Mouse (Mus musculus): ENCODE measurements around the gene Tmem198. TPM values are rescaled to one million over a fixed set of nuclear protein-coding genes. Genes with fewer than 3 reads are reported as not detected.

The Tmem198 gene
- total RNA-seq, 2 experiments from 2014 or later = 0.68 to 0.87 TPM

DNA sequence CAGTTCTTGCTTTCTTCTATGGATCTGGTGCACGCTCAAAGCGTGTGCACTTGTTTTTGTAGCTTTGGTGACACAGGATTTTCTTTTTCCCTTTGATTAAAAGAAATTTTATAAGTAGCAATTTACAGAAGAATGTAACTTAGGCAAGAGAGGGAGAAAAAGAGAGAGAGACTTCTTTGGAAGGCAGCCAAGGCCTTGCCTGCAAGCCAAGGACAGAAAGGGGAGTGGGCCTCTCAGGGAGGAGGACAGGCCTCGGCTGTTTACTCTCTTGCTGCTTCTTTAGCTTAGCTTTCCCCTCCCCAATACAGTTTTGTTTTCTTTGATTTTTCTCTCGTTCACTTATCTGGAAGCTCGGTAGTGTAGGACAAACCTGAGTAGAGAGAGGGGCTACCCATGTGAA, 40.2 kb downstream of the Tmem198 start:
- DNase-seq = no peak

- peak; percentile 91 for DNase-seq
These were observed 42.1 kb downstream of the Tmem198 start, which contains the start of gene Stk11ip for GRCm38 (mm10) chr1:75521321-75522031. TSS of gene Stk11ip (plus strand) at chr1:75521529.

DNA sequence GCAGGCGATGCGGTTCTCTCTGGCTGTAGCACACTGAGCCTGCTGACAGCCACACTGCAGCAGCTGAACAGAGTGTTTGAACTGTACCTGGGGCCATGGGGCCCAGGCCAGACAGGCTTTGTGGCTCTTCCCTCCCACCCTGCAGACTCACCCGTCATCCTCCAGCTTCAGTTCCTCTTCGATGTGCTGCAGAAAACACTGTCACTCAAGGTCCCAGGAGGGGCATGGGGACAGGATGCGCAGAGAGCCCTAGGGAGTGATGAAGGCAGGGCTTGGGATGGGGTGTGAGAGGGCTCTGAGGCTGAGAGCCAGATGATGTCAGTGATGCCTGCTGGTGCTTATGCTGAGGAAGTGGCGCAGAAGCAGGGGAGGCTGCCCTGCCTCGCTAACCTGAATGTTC, 45.3 kb downstream of the Tmem198 start:
- DNase-seq = no peak

DNA sequence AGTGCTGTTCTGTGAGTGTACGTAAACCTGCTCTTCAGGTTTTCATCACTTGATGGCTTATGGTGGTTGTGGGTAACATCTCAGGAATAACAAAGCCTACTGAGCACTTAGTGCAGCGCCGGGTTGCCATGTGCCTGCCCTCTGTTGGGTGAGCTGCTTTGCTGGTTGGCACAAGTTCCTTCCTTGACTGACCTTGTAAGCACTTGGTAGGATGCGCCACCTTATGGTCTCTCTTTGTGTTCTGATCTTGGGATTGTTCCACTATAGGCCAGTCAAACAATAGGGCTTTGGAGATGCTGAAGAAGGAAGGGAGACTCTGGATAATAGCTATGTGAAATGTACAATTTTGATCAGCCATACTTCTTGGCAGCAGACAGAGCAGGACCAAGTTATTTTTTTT, 51.2 kb downstream of the Tmem198 start:
- DNase-seq = no peak

- no peak for DNase-seq
These were observed 53.2 kb downstream of the Tmem198 start for GRCm38 (mm10) chr1:75532280-75533172.

- DNase-seq = no peak
These were observed 54.3 kb downstream of the Tmem198 start for GRCm38 (mm10) chr1:75533325-75534252.

Other genes with a start within 250 kb of the Tmem198 start
- gene A630095N17Rik, start 247.4 kb upstream of the Tmem198 start, total RNA-seq (2021) = not detected
- 10 to 100 TPM; 32.4 to 38.8 TPM for gene Dnajb2, start 243.1 kb upstream of the Tmem198 start, total RNA-seq (2021)
- gene Ptprn, start 215.0 kb upstream of the Tmem198 start, total RNA-seq (2021) = under 1 TPM; 0.65 to 0.68 TPM
- gene Resp18, start 201.1 kb upstream of the Tmem198 start, total RNA-seq (2021) = not detected
- 10 to 100 TPM; 51.0 to 53.8 TPM for gene Dnpep, start 161.5 kb upstream of the Tmem198 start, total RNA-seq (2021)
- 1,000 to 10,000 TPM; 1,482 to 1,503 TPM for gene Des, start 119.2 kb upstream of the Tmem198 start, total RNA-seq (2021)
- 100 to 1,000 TPM; 196 to 209 TPM for gene Speg, start 104.2 kb upstream of the Tmem198 start, total RNA-seq (2021)
- gene Gmppa, start 43.6 kb upstream of the Tmem198 start, total RNA-seq (2021) = 10 to 100 TPM; 35.6 to 39.7 TPM
- not detected for gene Asic4, start 29.1 kb upstream of the Tmem198 start, total RNA-seq (2021)
- 10 to 100 TPM; 22.2 to 32.0 TPM for gene Chpf, start 225 bp upstream of the Tmem198 start, total RNA-seq (2021)
- 100 to 1,000 TPM; 107 to 122 TPM for gene Obsl1, start 26.9 kb downstream of the Tmem198 start, total RNA-seq (2021)
- gene Inha, start 27.5 kb downstream of the Tmem198 start, total RNA-seq (2021) = 10 to 100 TPM; 11.9 to 12.8 TPM
- 1 to 10 TPM; 7.5 to 8.9 TPM for gene Stk11ip, start 42.0 kb downstream of the Tmem198 start, total RNA-seq (2021)
- 10 to 100 TPM in 1 of 2 experiments, 1 to 10 TPM in 1; 6.4 to 14.0 TPM for gene Slc4a3, start 66.7 kb downstream of the Tmem198 start, total RNA-seq (2021)